Mouse (Mus musculus): ENCODE results near the gene Gm8247. TPM values are rescaled to one million over a fixed set of nuclear protein-coding genes. Genes with fewer than 3 reads are reported as not detected.
"Not testable (repeated sequence)": the region's sequence is repeated elsewhere in the genome, so short reads cannot be mapped to it uniquely, and the experiment has no call there.

Gene Gm8247
- not detected for total RNA-seq (2021)
- long read RNA-seq, experiment 1: 0 reads
- long read RNA-seq, experiment 2: 0 reads

DNA sequence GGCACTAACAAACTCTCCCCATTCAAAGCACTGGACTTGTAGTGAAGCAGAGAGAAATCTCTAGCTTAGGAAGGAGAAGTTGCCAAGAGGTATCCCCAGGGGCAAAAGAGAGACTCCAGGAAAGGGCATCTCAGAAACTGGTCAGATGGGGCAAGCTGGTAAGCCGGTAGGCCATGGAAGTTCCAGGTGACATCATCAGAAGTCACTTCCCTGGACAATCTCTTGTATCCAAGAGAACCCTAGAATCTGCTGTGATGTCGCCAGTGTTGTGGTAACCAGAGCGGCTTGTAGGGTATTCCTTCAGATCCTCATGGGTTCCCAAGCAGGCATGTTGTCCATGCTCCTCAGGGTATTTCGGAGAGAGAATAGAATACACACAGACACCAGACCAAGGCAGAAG is at the start of gene Gm8247:
Gm8247 (plus strand) TSS at position 301 of the 400 bp plus-strand sequence.
- DNase-seq (ENCODE audit: low spot score in 2 of 2); intact Hi-C loops (cut with DNase I): not testable (repeated sequence)

DNA sequence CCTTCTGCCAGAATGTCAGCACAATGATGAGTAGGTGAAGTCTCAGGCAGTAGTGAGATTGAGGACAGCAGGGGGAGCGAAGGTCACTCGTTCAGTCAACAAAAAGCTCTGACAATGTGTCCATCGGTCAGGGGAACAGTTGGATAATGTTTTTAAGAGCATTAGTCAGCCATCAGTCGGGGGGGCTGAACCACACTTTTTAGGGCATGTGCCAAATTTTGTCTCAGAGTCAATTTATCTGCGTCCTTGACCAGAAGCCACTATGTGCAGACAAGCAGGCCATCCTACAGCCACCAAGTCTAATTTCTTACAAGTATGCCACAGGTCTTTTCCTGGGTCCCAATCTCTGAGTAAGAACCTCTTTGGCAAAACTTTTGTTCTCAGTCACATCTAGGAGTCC is 35.0 kb upstream of the Gm8247 start:
- DNase-seq (ENCODE audit: low spot score in 2 of 2); intact Hi-C loops (cut with DNase I): not testable (repeated sequence)

DNA sequence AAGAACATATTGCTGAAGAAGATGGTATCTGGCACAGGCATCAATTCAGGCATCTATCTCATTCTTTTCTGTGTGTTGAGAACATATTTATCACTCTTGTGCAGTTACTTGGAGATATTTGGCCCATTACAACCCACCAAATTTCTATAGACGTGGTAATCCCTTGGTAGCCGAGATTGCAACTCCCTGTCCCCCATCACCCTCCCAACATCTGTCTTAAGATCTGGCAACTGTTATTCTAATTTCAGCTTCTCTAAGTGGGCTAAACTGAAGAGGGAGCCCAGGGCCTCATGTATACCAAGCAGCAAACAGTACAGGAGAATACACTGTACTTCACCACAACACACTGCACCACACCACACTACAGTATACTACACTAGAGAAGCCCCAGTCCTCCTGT is 8.8 kb downstream of the Gm8247 start:
- DNase-seq (ENCODE audit: low spot score in 2 of 2); intact Hi-C loops (cut with DNase I): not testable (repeated sequence)

DNA sequence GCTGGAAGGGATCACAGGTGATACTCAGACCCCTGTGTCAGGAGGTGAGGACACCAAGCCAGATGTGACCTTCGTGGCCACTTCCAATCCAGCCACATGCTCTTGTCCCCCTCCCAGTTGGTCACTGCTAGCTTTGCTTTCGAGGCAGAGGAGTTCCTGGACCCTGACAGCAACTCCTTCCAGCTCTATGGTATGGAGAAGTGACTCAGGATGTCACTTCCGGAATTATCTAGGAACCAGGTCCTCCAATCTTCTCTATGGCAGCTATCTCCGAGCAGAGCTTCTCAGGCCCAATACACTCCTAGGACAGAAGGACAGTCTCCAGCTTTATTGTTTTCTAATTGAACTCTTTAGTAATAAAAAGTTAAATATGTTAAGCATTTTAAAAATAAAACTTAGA is 44.8 kb downstream of the Gm8247 start, which contains the start of gene Gm5624:
Gm5624 (minus strand) TSS at position 202 of the 400 bp plus-strand sequence.
- intact Hi-C loops (cut with DNase I); DNase-seq (ENCODE audit: low spot score in 2 of 2): not testable (repeated sequence)

Other genes starting within 250 kb of the Gm8247 start
- not detected for gene Gm5930, start 244.6 kb upstream of the Gm8247 start, total RNA-seq (2021)
- not detected for gene Gm8229, start 217.8 kb upstream of the Gm8247 start, total RNA-seq (2021)
- not detected for gene Gm3371, start 172.5 kb upstream of the Gm8247 start, total RNA-seq (2021)
- not detected for gene Gm8232, start 149.5 kb upstream of the Gm8247 start, total RNA-seq (2021)
- gene BC061237, start 90.7 kb upstream of the Gm8247 start, total RNA-seq (2021): not detected
- not detected for gene Gm17093, start 64.9 kb upstream of the Gm8247 start, total RNA-seq (2021)
- gene Gm5624, start 44.8 kb downstream of the Gm8247 start, total RNA-seq (2021): not detected
- gene Gm8257, start 123.3 kb downstream of the Gm8247 start, total RNA-seq (2021): not detected
- not detected for gene Gm8267, start 167.2 kb downstream of the Gm8247 start, total RNA-seq (2021)